Mouse (Mus musculus) bone marrow, adult 2 months (tissue): Measurements from ENCODE around the gene Mbl1.

Source experiments
- CTCF ChIP-seq: fragments of 200-500 bp; IDR thresholded peaks from 2 replicates; pipeline ENCODE4 v1.5.1; 2011; ENCODE audit warnings: low read length, control low read depth; ENCODE audit not compliant: control insufficient read depth, insufficient read depth
- POLR2A ChIP-seq: fragments of 200-500 bp; IDR thresholded peaks from 2 replicates; pipeline ENCODE4 v1.6.1; 2011; ENCODE audit warnings: low read depth, mild to moderate bottlenecking, control low read depth, low read length, borderline replicate concordance; ENCODE audit not compliant: control insufficient read depth

DNA sequence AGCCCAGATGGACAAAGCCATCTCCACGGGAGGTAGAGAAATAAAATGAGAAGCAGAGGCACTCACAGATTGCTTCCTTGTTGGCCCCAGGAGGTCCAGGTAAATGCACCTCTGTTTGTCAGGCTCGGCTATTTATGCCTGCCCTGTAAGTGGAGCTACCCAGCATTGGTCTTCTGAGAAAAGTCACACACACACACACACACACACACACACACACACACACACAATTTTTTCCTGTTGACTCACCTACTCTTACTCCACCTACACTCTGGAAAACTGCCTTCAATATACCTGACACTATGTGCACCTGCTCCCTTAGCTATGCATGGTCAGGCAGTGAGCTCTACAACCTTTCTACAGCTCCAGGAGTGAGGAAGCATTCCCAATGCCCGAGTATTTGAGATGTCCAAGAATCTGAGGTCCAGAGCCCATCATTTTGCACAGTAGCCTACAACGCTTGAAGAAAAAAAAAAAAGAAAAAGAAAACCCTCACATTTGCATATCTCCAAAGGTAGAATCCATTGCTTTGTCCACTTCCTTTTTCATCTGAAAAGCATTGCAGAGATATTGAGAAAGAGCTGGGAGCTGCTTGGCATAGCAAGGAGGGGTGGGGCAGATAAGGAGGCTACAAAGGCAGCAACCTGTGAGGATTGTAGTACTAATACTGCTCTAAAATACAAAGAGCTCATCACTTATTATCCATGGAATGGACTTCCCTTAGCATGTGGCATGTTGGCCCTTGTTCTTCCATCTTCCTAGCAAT, 34.0 kb downstream of the Mbl1 start, which contains the start of gene Sftpd:
- TF ChIP-seq POLR2A (no peak), CTCF (no peak)
